Mouse (Mus musculus) embryonic fibroblast, embryonic 13.5 days (primary cell): ENCODE results near the gene Bcl2l15.

Experiments
- CTCF ChIP-seq: IDR thresholded peaks from 2 replicates; pipeline ENCODE4 v1.5.1; 2011; ENCODE audit warnings: mild to moderate bottlenecking, control low read depth, low read length, moderate library complexity, borderline replicate concordance; ENCODE audit not compliant: insufficient read depth
- POLR2A ChIP-seq: IDR thresholded peaks from 2 replicates; pipeline ENCODE4 v1.6.1; 2011; ENCODE audit warnings: low read depth, mild to moderate bottlenecking, control low read depth, low read length, moderate library complexity

GRCm38 (mm10) chr3:103868008-103868407, 35.6 kb downstream of the Bcl2l15 start:
- TF ChIP-seq CTCF: no peak
- no peak for TF ChIP-seq POLR2A
